Mouse (Mus musculus): Measurements from ENCODE around the gene Ubr1. TPM values are rescaled to one million over a fixed set of nuclear protein-coding genes. Genes with fewer than 3 reads are reported as not detected.
"Not testable (repeated sequence)": the region's sequence is repeated elsewhere in the genome, so short reads cannot be mapped to it uniquely, and the experiment has no call there.

Gene Ubr1
- 14.4 and 32.3 TPM in 2 replicates for total RNA-seq (2015; ENCODE audit: low replicate concordance)
- 25.4 and 53.9 TPM in 2 replicates for total RNA-seq (2017; ENCODE audit: low replicate concordance)

- ATAC-seq (replicated peaks; ENCODE audit: low FRiP score, poor library complexity, severe bottlenecking): peak; percentile 96
Measured at GRCm38 (mm10) chr2:120970559-120971080, at the start of gene Ubr1. Gene Ubr1, minus strand, starts transcription at chr2:120970715.

- no peak for ATAC-seq (replicated peaks; ENCODE audit: low FRiP score, poor library complexity, severe bottlenecking)
Measured at GRCm38 (mm10) chr2:121017151-121017550, 46.6 kb upstream of the Ubr1 start.

GRCm38 (mm10) chr2:121016226-121016625 lies 45.7 kb upstream of the Ubr1 start:
- ATAC-seq (replicated peaks; ENCODE audit: low FRiP score, poor library complexity, severe bottlenecking): no peak

- no peak for ATAC-seq (replicated peaks; ENCODE audit: low FRiP score, poor library complexity, severe bottlenecking)
Measured at GRCm38 (mm10) chr2:121015507-121015906, 45.0 kb upstream of the Ubr1 start.

- ATAC-seq (replicated peaks; ENCODE audit: low FRiP score, poor library complexity, severe bottlenecking): no peak
Measured at GRCm38 (mm10) chr2:121012676-121013075, 42.2 kb upstream of the Ubr1 start.

- peak; percentile 40 for ATAC-seq (replicated peaks; ENCODE audit: low FRiP score, poor library complexity, severe bottlenecking)
Measured at GRCm38 (mm10) chr2:121009071-121009677, 38.7 kb upstream of the Ubr1 start.

GRCm38 (mm10) chr2:121008664-121009007 lies 38.1 kb upstream of the Ubr1 start:
- peak; percentile 44 for ATAC-seq (replicated peaks; ENCODE audit: low FRiP score, poor library complexity, severe bottlenecking)

- ATAC-seq (replicated peaks; ENCODE audit: low FRiP score, poor library complexity, severe bottlenecking): peak; percentile 92
Measured at GRCm38 (mm10) chr2:121007925-121008663, 37.6 kb upstream of the Ubr1 start, which contains the start of gene Ccndbp1. Gene Ccndbp1, plus strand, starts transcription at chr2:121008403.

- no peak for ATAC-seq (replicated peaks; ENCODE audit: low FRiP score, poor library complexity, severe bottlenecking)
Measured at GRCm38 (mm10) chr2:121006986-121007385, 36.5 kb upstream of the Ubr1 start.

- ATAC-seq (replicated peaks; ENCODE audit: low FRiP score, poor library complexity, severe bottlenecking): no peak
Measured at GRCm38 (mm10) chr2:121004018-121004811, 33.7 kb upstream of the Ubr1 start.

GRCm38 (mm10) chr2:121003586-121003985 lies 33.1 kb upstream of the Ubr1 start:
- ATAC-seq (replicated peaks; ENCODE audit: low FRiP score, poor library complexity, severe bottlenecking): no peak

GRCm38 (mm10) chr2:120998863-120999262 lies 28.3 kb upstream of the Ubr1 start:
- ATAC-seq (replicated peaks; ENCODE audit: low FRiP score, poor library complexity, severe bottlenecking): no peak

GRCm38 (mm10) chr2:120996607-120997006 lies 26.1 kb upstream of the Ubr1 start:
- not testable (repeated sequence) for ATAC-seq (replicated peaks; ENCODE audit: low FRiP score, poor library complexity, severe bottlenecking)

- ATAC-seq (replicated peaks; ENCODE audit: low FRiP score, poor library complexity, severe bottlenecking): no peak
Measured at GRCm38 (mm10) chr2:120991196-120991595, 20.7 kb upstream of the Ubr1 start.

- ATAC-seq (replicated peaks; ENCODE audit: low FRiP score, poor library complexity, severe bottlenecking): peak; percentile 65; the same call in 1 of the 2 replicates
Measured at GRCm38 (mm10) chr2:120985241-120985640, 14.7 kb upstream of the Ubr1 start.

GRCm38 (mm10) chr2:120983611-120984010 lies 13.1 kb upstream of the Ubr1 start:
- ATAC-seq (replicated peaks; ENCODE audit: low FRiP score, poor library complexity, severe bottlenecking): no peak

GRCm38 (mm10) chr2:120980861-120981260 lies 10.3 kb upstream of the Ubr1 start:
- ATAC-seq (replicated peaks; ENCODE audit: low FRiP score, poor library complexity, severe bottlenecking): no peak

- no peak for ATAC-seq (replicated peaks; ENCODE audit: low FRiP score, poor library complexity, severe bottlenecking)
Measured at GRCm38 (mm10) chr2:120979819-120980218, 9.3 kb upstream of the Ubr1 start.

- ATAC-seq (replicated peaks; ENCODE audit: low FRiP score, poor library complexity, severe bottlenecking): no peak
Measured at GRCm38 (mm10) chr2:120978693-120979037, 8.2 kb upstream of the Ubr1 start.

- ATAC-seq (replicated peaks; ENCODE audit: low FRiP score, poor library complexity, severe bottlenecking): no peak
Measured at GRCm38 (mm10) chr2:120977926-120978692, 7.6 kb upstream of the Ubr1 start.
